Mouse (Mus musculus): ENCODE measurements around the gene Tmem98.

The Tmem98 gene

GRCm38 (mm10) chr11:80791677-80792432 is 18.1 kb upstream of the Tmem98 start:
- DNase-seq (ENCODE audit: low spot score in 2 of 2): no peak

- DNase-seq (ENCODE audit: low spot score in 2 of 2): no peak
These were observed 16.6 kb upstream of the Tmem98 start for GRCm38 (mm10) chr11:80793386-80793785.

DNA sequence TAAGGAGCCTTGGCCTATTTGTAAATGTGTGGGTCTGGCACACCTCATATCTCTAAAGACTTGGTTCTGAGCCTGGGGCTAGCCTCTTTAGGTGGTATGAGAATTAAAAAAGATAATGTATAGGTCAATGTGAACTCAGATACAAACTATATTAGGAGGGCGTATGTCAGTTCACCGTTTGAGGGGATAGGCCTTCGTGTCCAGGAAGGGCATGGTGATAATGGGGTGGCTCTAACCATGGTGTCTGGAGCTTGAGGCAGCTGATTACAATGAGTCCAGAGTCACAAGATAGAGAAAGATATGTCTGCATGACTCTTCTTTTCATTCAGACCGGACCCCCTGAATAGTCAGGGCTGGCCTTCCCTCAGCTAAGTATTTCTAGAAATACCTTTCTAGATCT is 15.7 kb upstream of the Tmem98 start:
- no peak for DNase-seq (ENCODE audit: low spot score in 2 of 2)

GRCm38 (mm10) chr11:80795431-80795830 is 14.5 kb upstream of the Tmem98 start:
- no peak for DNase-seq (ENCODE audit: low spot score in 2 of 2)

- DNase-seq (ENCODE audit: low spot score in 2 of 2): no peak
These were observed 10.0 kb upstream of the Tmem98 start for GRCm38 (mm10) chr11:80799979-80800378.

- no peak for DNase-seq (ENCODE audit: low spot score in 2 of 2)
These were observed 7.3 kb upstream of the Tmem98 start for GRCm38 (mm10) chr11:80802706-80803105.

GRCm38 (mm10) chr11:80808551-80809070 is 1.4 kb upstream of the Tmem98 start:
- no peak for DNase-seq (ENCODE audit: low spot score in 2 of 2)

- DNase-seq (ENCODE audit: low spot score in 2 of 2): no peak
These were observed 346 bp upstream of the Tmem98 start for GRCm38 (mm10) chr11:80809666-80809992.

GRCm38 (mm10) chr11:80811156-80811555 is 1.2 kb downstream of the Tmem98 start:
- DNase-seq (ENCODE audit: low spot score in 2 of 2): no peak

- DNase-seq (ENCODE audit: low spot score in 2 of 2): no peak
These were observed 5.4 kb downstream of the Tmem98 start for GRCm38 (mm10) chr11:80815354-80815753.

DNA sequence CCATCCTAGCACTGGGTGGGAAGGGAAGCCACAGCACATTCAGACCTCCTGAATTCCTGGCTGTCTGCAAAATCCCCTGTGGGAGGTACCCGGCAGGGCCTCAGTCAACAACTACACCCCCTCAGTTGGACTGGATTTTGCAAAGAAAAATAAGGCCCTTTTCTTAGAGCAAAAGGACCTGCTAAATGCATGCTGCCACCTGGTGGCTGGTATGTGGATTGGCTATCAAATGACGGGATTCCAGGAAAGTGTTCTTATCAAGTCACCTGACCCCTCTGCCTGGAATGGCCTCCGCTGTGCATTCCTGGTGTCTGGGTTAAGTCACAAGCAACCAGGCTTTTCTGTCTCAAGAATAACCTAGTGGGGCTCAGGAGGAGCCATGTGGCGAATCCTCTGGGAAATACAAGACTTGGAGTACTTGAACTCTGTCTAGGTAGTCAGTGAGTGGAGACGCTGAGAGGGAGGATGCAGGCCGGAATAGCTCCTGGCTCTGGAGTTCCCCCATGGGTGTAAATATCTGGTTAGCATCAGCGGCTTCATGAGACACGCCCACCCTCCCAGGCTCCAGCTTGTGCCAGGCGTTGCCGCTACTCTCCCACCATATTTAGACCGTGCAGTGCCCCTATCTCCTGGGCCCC is 8.2 kb downstream of the Tmem98 start:
- DNase-seq (ENCODE audit: low spot score in 2 of 2): peak in 1 of 2 experiments; percentile 59

DNA sequence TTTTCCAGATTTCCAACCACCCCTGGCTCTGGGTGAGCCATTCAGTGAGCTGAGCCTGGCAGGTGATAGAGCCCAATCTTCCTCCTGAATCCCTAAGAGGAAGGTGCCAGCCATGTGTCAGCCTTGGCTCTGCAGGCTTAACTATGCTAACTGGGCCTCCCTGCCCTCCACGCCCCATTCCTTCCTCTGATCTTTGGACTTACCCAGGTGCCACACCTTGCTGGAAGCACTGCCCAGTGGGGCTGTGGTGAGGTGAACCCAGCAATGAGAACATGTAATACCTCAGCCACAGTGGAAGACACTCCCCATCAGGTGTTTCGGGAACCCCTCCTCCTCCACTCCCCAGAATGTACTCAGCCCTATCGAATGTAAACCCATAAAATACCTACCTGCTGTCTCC is 10.1 kb downstream of the Tmem98 start:
- DNase-seq (ENCODE audit: low spot score in 2 of 2): no peak

GRCm38 (mm10) chr11:80821296-80821695 is 11.3 kb downstream of the Tmem98 start:
- DNase-seq (ENCODE audit: low spot score in 2 of 2): no peak

GRCm38 (mm10) chr11:80821794-80822193 is 11.8 kb downstream of the Tmem98 start:
- no peak for DNase-seq (ENCODE audit: low spot score in 2 of 2)

- DNase-seq (ENCODE audit: low spot score in 2 of 2): no peak
These were observed 25.4 kb downstream of the Tmem98 start for GRCm38 (mm10) chr11:80835395-80835794.

DNA sequence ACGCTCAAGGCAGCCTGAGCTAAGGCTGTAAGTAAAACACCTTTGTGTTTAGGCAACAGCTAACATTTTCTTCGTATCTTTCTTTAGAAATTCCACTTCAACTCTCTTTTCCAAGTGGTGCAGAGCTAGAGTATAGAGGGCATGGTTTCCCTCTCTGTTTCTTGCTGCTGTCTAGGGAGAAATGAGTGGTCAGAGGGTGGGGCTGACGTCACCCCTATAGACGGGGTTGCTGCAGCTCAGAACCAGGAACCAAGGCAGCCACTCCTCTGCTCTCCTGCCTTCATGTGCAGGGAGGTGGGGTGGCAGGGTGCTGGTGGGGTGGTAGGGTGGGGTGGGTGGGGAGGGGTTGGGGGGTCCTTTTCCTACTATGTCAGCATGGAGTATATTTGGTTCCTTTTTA is 25.9 kb downstream of the Tmem98 start:
- DNase-seq (ENCODE audit: low spot score in 2 of 2): no peak

DNA sequence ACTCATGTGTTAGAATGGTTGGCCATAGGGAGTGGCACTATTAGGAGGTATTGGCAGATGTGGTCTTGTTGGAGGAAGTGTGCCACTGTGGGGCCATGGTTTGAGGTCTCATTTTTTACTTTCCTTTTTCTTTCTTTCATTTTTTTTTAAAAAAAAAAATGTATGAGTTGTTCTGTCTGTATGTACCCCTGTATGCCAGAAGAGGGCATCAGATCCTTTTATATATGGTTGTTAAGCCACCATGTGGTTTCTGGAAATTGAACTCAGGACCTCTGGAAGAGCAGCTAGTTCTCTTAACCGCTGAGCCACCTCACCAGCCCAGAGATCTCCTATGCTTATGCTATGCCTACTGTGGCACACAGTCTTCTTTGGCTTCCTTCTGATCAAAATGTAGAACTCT is 28.7 kb downstream of the Tmem98 start:
- no peak for DNase-seq (ENCODE audit: low spot score in 2 of 2)

DNA sequence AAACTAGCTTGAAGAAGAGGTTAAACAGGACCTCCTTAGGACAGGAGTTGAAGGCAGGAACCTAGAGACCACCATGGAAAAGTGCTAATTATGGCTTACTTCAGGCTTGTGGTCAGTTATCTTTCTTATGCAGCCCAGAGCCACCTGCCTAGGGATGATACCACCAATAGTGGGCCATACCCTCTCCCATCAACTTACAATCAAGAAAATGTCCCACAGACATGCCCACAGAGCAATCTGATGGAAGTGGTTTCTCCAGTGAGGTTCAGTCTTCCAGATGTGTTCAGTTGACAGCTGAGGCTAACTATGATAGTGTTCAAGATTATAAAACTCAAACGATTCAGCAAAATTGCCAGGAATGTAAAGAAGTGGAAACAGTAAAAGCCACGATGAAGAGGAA is 33.5 kb downstream of the Tmem98 start:
- DNase-seq (ENCODE audit: low spot score in 2 of 2): no peak

- no peak for DNase-seq (ENCODE audit: low spot score in 2 of 2)
These were observed 35.5 kb downstream of the Tmem98 start for GRCm38 (mm10) chr11:80845486-80845885.

- no peak for DNase-seq (ENCODE audit: low spot score in 2 of 2)
These were observed 36.1 kb downstream of the Tmem98 start for GRCm38 (mm10) chr11:80846115-80846514.

DNA sequence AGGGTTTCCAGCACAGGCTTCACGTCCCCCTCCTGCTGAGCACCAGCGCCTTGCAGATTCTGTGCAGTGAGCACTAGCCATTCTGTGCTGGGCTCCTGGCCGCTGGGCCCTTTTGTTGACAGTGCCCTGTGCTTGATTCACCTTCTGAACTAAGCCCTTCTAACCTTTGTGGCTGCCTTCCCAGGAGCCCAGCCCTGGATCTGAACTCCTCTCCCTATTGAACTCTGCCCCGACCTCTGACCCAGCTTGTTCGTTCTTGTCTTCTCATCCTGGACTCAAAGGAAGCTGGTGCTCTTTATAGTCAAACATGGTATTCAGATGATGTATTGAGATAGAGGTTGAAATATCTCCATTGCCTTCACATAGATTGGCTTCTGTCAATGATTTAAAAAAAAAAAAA is 38.2 kb downstream of the Tmem98 start:
- no peak for DNase-seq (ENCODE audit: low spot score in 2 of 2)

DNA sequence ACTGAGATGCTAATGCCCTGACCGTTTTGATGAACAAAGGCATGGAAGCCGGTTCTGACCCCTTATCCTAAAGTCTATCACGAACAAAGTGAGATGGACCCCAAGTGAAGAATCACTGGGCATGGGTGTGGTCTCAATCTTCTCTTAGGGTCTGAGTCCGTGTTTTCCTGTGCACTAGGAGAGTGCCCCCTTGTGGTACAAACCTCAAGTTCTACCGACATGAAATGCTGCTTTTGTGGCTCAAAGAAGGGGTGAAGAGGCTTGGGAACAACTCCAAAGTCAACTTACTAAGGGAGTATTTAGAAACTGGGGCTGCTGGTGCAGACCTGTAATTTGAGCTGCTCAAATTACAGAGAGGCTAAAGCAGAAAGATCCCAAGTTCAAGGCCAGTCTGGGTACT is 41.9 kb downstream of the Tmem98 start:
- no peak for DNase-seq (ENCODE audit: low spot score in 2 of 2)

DNA sequence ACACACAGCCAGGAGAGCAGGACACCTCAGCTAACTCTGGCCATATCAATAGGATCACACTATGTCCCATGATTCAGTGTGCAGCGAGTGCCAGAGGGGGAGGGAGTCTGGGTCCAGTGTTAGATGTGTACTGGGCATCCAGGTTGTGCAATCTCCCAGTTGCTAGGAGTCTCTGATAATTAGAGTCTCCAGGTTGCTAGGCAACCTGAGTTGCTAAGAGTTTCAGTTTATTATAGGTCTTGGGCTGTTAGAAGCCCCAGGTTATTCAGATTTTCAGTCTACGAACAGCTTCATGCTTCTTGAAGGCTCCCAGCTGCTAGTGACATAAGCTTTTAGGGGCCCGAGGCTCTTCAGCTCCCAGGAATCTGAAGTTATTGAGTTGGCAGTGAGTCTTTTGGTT is 43.0 kb downstream of the Tmem98 start:
- no peak for DNase-seq (ENCODE audit: low spot score in 2 of 2)

Data from cerebellum, postnatal 4 days (tissue).